Mouse (Mus musculus): ENCODE data around the gene Prdm12. TPM values are rescaled to one million over a fixed set of nuclear protein-coding genes. Genes with fewer than 3 reads are reported as not detected.

Prdm12 gene
- polyA plus RNA-seq, 1 experiment = not detected

DNA sequence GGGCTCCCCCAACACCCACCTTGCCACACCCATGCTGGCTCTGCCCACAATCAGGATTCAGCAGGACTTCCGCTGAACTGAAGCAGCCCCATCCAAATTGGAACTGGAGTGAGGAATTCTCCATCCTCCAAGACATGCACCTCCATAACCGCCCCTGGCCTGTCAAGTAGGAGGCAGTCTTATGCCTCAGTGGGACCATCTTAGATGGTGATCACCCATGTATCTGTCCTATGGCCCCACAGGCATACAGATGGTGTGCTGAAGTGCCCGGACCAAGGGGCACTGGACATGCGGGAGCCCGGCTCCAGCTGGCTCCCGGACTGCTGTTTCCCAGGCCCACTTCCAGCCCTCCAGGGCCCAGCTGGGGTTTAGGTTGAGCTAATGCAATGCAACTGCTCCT is 20.6 kb upstream of the Prdm12 start:
- H3K4me3 ChIP-seq (ENCODE audit: insufficient read depth, low read length) = no peak overlapping the region
- H3K4me1 ChIP-seq (ENCODE audit: control insufficient read depth, insufficient read depth, low read length) = no peaks in the 10 kb centered on the region
- TF ChIP-seq CTCF (IDR thresholded peaks at IDR 0.05; ENCODE audit: borderline replicate concordance, insufficient read depth, low read length) = no peak
- no peak for TF ChIP-seq POLR2A (IDR thresholded peaks at IDR 0.05; ENCODE audit: low read depth, low read length)
- no peak overlapping the region for H3K27ac ChIP-seq (ENCODE audit: insufficient read depth, low read length)

DNA sequence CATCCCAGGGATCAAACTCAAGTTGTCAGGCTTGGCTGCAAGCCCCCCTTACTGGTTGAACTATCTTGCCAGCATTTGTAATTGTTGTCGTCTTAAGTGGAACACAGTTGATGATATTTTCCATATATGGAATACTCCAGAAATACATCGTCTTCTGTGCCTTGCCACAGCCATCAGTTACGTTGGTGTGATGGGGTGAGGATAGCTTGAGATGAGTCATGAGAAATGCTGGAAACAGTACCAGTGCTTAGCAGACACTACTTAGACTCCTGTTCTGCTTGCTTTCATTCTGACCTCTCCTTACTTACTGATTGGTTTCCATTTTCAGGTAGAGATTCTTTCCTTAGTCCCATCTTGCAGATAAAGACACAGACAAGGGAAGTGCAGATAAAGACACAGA is 6.3 kb upstream of the Prdm12 start:
- Histone ChIP-seq H3K4me3 (ENCODE audit: insufficient read depth, low read length) (no peak overlapping the region), H3K4me1 (ENCODE audit: control insufficient read depth, insufficient read depth, low read length) (no peaks in the 10 kb centered on the region), H3K27ac (ENCODE audit: insufficient read depth, low read length) (no peak overlapping the region)
- TF ChIP-seq CTCF (IDR thresholded peaks at IDR 0.05; ENCODE audit: borderline replicate concordance, insufficient read depth, low read length) (no peak), POLR2A (IDR thresholded peaks at IDR 0.05; ENCODE audit: low read depth, low read length) (no peak)

DNA sequence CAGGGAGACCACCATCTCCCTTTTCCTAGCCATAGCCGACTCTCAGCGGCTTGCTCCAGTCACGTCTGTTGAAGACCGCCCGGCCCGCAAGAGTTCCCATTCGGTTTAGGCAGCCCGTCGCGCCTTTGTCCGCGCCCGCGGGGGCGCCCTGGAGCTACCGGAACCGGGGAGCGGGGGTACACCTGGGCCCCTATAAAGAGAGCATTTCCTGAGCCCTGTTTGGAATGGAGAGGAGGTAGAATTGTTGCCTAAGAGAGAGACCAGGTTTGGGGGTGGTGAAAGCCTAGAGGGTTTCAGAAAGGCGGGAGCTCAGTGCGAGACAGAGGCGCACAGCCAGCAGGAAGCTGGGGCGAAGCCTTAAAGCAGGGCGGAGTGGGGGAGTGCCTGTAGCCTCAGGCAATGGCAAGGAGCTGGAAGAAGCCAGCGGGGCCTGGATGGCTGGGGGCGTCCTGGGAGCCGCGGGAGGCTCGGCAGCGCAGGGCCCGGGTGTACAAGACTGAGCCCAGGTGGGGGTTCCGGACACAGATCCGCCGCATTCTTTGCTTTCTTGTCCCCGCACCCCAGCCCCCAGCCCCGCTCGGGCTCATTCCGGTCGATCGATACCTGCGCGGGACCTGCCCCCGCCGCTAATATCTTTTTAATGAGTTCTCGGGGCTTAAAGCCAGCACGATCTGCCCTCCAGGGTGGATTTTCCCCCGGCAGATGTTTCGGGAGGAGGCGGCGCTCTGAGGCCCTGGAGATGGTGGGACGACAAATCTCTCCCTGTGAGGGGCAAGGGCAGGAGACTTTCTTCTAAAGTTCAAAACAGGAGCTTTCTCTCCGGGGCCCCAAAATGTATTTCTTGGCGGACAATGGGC is 4.3 kb upstream of the Prdm12 start:
- Histone ChIP-seq H3K27ac (ENCODE audit: insufficient read depth, low read length) (no peak overlapping the region), H3K4me3 (ENCODE audit: insufficient read depth, low read length) (no peak overlapping the region), H3K4me1 (ENCODE audit: control insufficient read depth, insufficient read depth, low read length) (no peaks in the 10 kb centered on the region)
- TF ChIP-seq CTCF (IDR thresholded peaks at IDR 0.05; ENCODE audit: borderline replicate concordance, insufficient read depth, low read length) (no peak), POLR2A (IDR thresholded peaks at IDR 0.05; ENCODE audit: low read depth, low read length) (no peak)

DNA sequence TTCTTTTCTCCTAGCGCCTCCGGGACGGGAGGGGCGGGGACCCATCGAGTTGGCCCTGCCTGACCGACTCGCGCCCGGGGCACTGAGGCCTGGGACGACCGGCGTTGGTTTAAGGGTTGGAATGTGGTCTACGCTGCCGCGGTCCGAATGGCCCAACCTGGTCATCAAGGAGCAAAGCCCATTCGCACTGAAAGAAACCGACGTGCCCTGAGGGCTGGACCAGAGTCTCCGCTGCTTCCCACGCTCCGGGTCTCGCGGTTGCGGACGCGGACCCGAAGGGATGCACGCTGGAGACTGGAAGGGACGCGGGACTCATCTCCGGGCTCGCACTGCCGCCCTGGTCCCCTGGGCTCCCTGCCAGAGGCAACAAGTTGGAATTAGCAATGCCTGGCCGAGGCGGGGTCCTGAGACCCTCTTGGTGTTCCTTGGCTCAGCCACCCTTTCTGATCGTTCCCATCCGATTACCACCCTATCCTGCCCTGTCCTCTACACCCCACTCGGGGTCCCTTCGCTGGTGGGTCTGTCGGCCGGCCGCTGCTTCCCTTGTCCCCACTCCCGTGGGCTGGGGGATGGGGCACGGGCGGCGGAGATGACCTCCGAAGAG is 3.6 kb upstream of the Prdm12 start:
- H3K4me3 ChIP-seq (ENCODE audit: insufficient read depth, low read length) = no peak overlapping the region
- no peak for TF ChIP-seq POLR2A (IDR thresholded peaks at IDR 0.05; ENCODE audit: low read depth, low read length)
- TF ChIP-seq CTCF (IDR thresholded peaks at IDR 0.05; ENCODE audit: borderline replicate concordance, insufficient read depth, low read length) = no peak
- no peaks in the 10 kb centered on the region for H3K4me1 ChIP-seq (ENCODE audit: control insufficient read depth, insufficient read depth, low read length)
- H3K27ac ChIP-seq (ENCODE audit: insufficient read depth, low read length) = no peak overlapping the region

DNA sequence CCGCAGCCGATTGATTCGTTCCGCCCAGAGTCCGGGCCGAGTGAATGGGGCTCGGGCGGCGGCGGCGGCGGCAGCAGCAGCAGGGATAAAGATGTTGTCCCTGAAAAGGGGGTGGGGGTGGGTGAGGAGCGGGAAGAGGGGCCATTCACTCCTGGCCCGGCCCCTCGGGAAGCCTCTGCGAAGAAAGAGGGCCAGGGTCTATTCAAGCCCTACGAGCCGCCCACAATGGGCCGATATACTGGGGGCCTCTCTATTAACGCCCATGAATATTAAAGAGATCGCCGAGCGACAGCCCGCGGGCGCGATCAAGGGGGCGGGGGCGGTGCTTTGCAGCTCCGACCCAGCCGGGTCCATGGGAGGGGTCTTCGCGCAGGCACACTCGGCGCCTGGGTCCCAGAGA is 3.1 kb upstream of the Prdm12 start:
- TF ChIP-seq POLR2A (IDR thresholded peaks at IDR 0.05; ENCODE audit: low read depth, low read length) = no peak
- no peak for TF ChIP-seq CTCF (IDR thresholded peaks at IDR 0.05; ENCODE audit: borderline replicate concordance, insufficient read depth, low read length)
- H3K4me3 ChIP-seq (ENCODE audit: insufficient read depth, low read length) = no peak overlapping the region
- H3K4me1 ChIP-seq (ENCODE audit: control insufficient read depth, insufficient read depth, low read length) = no peaks in the 10 kb centered on the region
- no peak overlapping the region for H3K27ac ChIP-seq (ENCODE audit: insufficient read depth, low read length)

DNA sequence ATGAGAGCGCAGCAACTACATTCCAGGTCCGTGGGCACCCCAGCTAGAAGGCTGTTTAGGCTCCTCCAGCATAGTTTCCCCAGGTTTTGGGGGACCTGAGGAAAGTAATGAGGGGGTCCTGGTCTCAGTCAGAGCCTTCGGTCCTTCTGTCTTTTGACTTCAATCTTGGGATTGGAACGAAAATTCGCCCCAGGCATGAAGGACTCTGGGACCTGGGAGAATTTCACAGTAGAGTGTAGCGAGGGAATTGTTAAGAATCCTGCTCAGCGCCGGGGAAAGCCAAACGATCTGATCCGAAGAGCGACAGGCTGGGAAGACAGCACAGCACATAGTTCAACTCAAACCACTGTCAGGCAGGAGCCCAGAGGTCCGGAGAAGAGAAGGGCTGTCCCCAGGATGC is 2.5 kb upstream of the Prdm12 start:
- H3K27ac ChIP-seq (ENCODE audit: insufficient read depth, low read length) = no peak overlapping the region
- no peaks in the 10 kb centered on the region for H3K4me1 ChIP-seq (ENCODE audit: control insufficient read depth, insufficient read depth, low read length)
- H3K4me3 ChIP-seq (ENCODE audit: insufficient read depth, low read length) = no peak overlapping the region
- TF ChIP-seq CTCF (IDR thresholded peaks at IDR 0.05; ENCODE audit: borderline replicate concordance, insufficient read depth, low read length) (no peak), POLR2A (IDR thresholded peaks at IDR 0.05; ENCODE audit: low read depth, low read length) (no peak)

DNA sequence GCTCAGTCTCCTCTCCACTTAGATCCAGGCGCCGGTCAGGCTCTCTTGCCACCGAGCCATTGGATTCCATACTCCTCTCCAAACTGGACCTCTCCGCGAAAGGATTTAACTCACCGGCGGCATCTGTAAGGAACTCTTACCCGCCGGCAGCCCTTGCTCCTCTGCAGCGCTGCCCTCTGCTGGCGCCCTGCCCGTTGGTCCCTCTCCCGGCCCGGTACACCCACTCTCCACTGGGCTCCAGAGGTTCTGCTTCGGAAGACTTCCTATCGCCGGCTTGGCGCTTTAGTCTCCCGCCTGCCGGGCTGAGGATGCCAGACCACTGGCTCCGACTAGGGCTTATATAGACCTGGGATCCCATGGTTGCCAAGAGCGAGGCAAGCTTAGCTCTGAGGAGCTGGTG is 2.0 kb upstream of the Prdm12 start:
- Histone ChIP-seq H3K27ac (ENCODE audit: insufficient read depth, low read length) (no peak overlapping the region), H3K4me1 (ENCODE audit: control insufficient read depth, insufficient read depth, low read length) (no peaks in the 10 kb centered on the region), H3K4me3 (ENCODE audit: insufficient read depth, low read length) (no peak overlapping the region)
- TF ChIP-seq POLR2A (IDR thresholded peaks at IDR 0.05; ENCODE audit: low read depth, low read length) (no peak), CTCF (IDR thresholded peaks at IDR 0.05; ENCODE audit: borderline replicate concordance, insufficient read depth, low read length) (no peak)

DNA sequence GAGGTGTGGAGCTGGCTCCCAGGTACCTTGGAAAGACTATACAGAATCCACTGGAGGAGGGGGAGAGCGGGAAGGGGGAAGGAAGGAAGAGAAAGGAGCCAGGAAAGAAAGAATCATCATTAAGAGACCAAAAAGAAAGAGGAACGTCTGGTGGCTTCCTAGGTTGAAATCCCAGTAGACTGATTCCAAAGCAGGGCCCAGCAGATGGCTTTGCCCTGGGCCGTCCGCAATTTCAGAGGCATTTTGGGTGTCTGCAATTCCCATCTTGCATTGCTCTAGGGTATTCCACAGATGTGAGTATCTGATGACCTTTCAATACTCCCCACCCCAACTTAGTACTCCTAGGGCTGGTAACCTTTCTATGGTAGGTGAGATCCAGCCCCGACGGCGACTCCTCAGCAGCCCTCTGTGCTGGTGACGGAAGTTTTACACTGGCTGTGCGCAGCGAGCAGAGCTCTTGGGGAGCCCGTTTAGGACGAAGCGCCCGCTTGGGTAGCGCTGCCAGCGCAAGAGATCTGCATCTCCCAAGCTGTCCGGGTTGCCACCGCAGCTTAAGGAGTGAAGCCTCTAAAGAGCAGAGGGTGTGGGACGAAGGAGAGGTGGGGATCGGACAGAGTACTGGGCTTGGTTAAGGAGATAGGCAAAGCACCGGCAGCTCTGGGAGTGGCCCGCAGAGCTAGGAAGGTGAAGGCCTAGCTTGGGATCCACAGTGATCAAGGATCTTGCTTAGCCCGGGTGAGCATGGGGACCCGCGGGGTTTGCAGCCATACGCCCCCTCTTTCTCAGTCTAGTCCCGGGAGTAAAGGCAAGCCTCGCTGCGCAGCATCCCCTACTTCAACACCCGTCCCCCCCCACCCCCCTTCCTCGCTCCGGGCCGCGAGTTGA is 1.0 kb upstream of the Prdm12 start:
- H3K4me1 ChIP-seq (ENCODE audit: control insufficient read depth, insufficient read depth, low read length) = no peaks in the 10 kb centered on the region
- no peak overlapping the region for H3K4me3 ChIP-seq (ENCODE audit: insufficient read depth, low read length)
- TF ChIP-seq CTCF (IDR thresholded peaks at IDR 0.05; ENCODE audit: borderline replicate concordance, insufficient read depth, low read length) (no peak), POLR2A (IDR thresholded peaks at IDR 0.05; ENCODE audit: low read depth, low read length) (no peak)
- no peak overlapping the region for H3K27ac ChIP-seq (ENCODE audit: insufficient read depth, low read length)

DNA sequence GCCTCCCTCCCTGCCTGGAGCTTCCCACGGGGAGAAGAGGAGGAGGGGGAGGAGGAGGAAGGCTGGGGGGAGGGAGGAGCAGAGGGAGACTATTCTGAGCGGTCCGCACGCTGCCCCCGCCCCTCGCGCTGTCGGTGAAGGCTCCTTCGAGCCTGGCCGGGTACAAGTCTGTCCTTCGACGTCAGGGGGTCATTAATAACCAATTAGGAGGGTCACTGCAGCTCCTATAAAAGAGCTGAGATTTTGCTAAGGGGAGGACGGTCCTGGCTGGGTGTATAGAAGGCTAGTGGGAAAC is 424 bp upstream of the Prdm12 start:
- H3K4me1 ChIP-seq (ENCODE audit: control insufficient read depth, insufficient read depth, low read length) = no peaks in the 10 kb centered on the region
- H3K4me3 ChIP-seq (ENCODE audit: insufficient read depth, low read length) = no peak overlapping the region
- H3K27ac ChIP-seq (ENCODE audit: insufficient read depth, low read length) = no peak overlapping the region
- TF ChIP-seq POLR2A (IDR thresholded peaks at IDR 0.05; ENCODE audit: low read depth, low read length) = no peak
